Mouse (Mus musculus): ENCODE data around the gene Tada2a.

The Tada2a gene

GRCm38 (mm10) chr11:84062805-84063204 is 66.6 kb downstream of the Tada2a start:
- DNase-seq, result peak; percentile 7

GRCm38 (mm10) chr11:84061881-84062280 is 67.5 kb downstream of the Tada2a start:
- peak; percentile 11 for DNase-seq

GRCm38 (mm10) chr11:84060635-84061034 is 68.8 kb downstream of the Tada2a start:
- no peak for DNase-seq

- no peak for DNase-seq
These were observed 69.6 kb downstream of the Tada2a start for GRCm38 (mm10) chr11:84059784-84060183.

- DNase-seq, result peak; percentile 8
These were observed 72.0 kb downstream of the Tada2a start for GRCm38 (mm10) chr11:84057418-84057817.

GRCm38 (mm10) chr11:84053524-84054163 is 75.8 kb downstream of the Tada2a start:
- DNase-seq, result peak; percentile 96

GRCm38 (mm10) chr11:84053055-84053454 is 76.3 kb downstream of the Tada2a start:
- no peak for DNase-seq

- DNase-seq, result no peak
These were observed 81.0 kb downstream of the Tada2a start for GRCm38 (mm10) chr11:84048411-84048810.

- no peak for DNase-seq
These were observed 82.1 kb downstream of the Tada2a start for GRCm38 (mm10) chr11:84047270-84047669.

GRCm38 (mm10) chr11:84044988-84045387 is 84.4 kb downstream of the Tada2a start:
- no peak for DNase-seq

GRCm38 (mm10) chr11:84042808-84043762 is 86.3 kb downstream of the Tada2a start:
- DNase-seq, result no peak

- no peak for DNase-seq
These were observed 88.8 kb downstream of the Tada2a start for GRCm38 (mm10) chr11:84040621-84041020.

GRCm38 (mm10) chr11:84033671-84034070 is 95.7 kb downstream of the Tada2a start:
- DNase-seq, result no peak

- DNase-seq, result no peak
These were observed 96.8 kb downstream of the Tada2a start for GRCm38 (mm10) chr11:84032559-84032958.

- no peak for DNase-seq
These were observed 97.4 kb downstream of the Tada2a start for GRCm38 (mm10) chr11:84031971-84032370.

Measured in cerebellum, adult 9-11 months (tissue).